Mouse (Mus musculus): ENCODE results near the gene Plekhj1. TPM values are rescaled to one million over a fixed set of nuclear protein-coding genes. Genes with fewer than 3 reads are reported as not detected.
"Not testable (repeated sequence)": the region's sequence is repeated elsewhere in the genome, so short reads cannot be mapped to it uniquely, and the experiment has no call there.

Gene Plekhj1
- polyA plus RNA-seq, 1 experiment: 122 TPM

- peak within 1 kb of the TSS; percentile 75 for H3K27ac ChIP-seq (ENCODE audit: insufficient read depth, low read depth, low read length)
- peak within 1 kb of the TSS; percentile 72 for H3K4me3 ChIP-seq (ENCODE audit: insufficient read depth, low read length)
- H3K4me1 ChIP-seq (ENCODE audit: control insufficient read depth, insufficient read depth, low read length): peaks cover 16% of the 10 kb centered on the region
- no peak for TF ChIP-seq POLR2A (IDR thresholded peaks at IDR 0.05; ENCODE audit: borderline replicate concordance, low read depth, low read length)
- TF ChIP-seq CTCF (IDR thresholded peaks at IDR 0.05; ENCODE audit: low read depth, low read length): no peak
Measured at GRCm38 (mm10) chr10:80826151-80827062, 28.0 kb upstream of the Plekhj1 start, which contains the start of gene Oaz1. Gene Oaz1 (plus strand): TSS chr10:80826656.

GRCm38 (mm10) chr10:80824827-80825226 lies 26.4 kb upstream of the Plekhj1 start:
- peak overlapping the region; percentile 84 for H3K27ac ChIP-seq (ENCODE audit: insufficient read depth, low read depth, low read length)
- peaks cover 16% of the 10 kb centered on the region for H3K4me1 ChIP-seq (ENCODE audit: control insufficient read depth, insufficient read depth, low read length)
- TF ChIP-seq CTCF (IDR thresholded peaks at IDR 0.05; ENCODE audit: low read depth, low read length) (no peak), POLR2A (IDR thresholded peaks at IDR 0.05; ENCODE audit: borderline replicate concordance, low read depth, low read length) (no peak)
- H3K4me3 ChIP-seq (ENCODE audit: insufficient read depth, low read length): no peak overlapping the region

- H3K4me3 ChIP-seq (ENCODE audit: insufficient read depth, low read length): peak overlapping the region; percentile 16
- H3K4me1 ChIP-seq (ENCODE audit: control insufficient read depth, insufficient read depth, low read length): peaks cover 16% of the 10 kb centered on the region
- H3K27ac ChIP-seq (ENCODE audit: insufficient read depth, low read depth, low read length): peak overlapping the region; percentile 84
- TF ChIP-seq CTCF (IDR thresholded peaks at IDR 0.05; ENCODE audit: low read depth, low read length) (no peak), POLR2A (IDR thresholded peaks at IDR 0.05; ENCODE audit: borderline replicate concordance, low read depth, low read length) (no peak)
Measured at GRCm38 (mm10) chr10:80823847-80824643, 25.6 kb upstream of the Plekhj1 start.

GRCm38 (mm10) chr10:80823316-80823715 lies 24.9 kb upstream of the Plekhj1 start:
- Histone ChIP-seq H3K27ac (ENCODE audit: insufficient read depth, low read depth, low read length) (peak overlapping the region; percentile 84), H3K4me3 (ENCODE audit: insufficient read depth, low read length) (no peak overlapping the region), H3K4me1 (ENCODE audit: control insufficient read depth, insufficient read depth, low read length) (peaks cover 16% of the 10 kb centered on the region)
- TF ChIP-seq POLR2A (IDR thresholded peaks at IDR 0.05; ENCODE audit: borderline replicate concordance, low read depth, low read length): no peak
- no peak for TF ChIP-seq CTCF (IDR thresholded peaks at IDR 0.05; ENCODE audit: low read depth, low read length)

- Histone ChIP-seq H3K4me3 (ENCODE audit: insufficient read depth, low read length) (no peak overlapping the region), H3K4me1 (ENCODE audit: control insufficient read depth, insufficient read depth, low read length) (peaks cover 16% of the 10 kb centered on the region), H3K27ac (ENCODE audit: insufficient read depth, low read depth, low read length) (no peak overlapping the region)
- no peak for TF ChIP-seq POLR2A (IDR thresholded peaks at IDR 0.05; ENCODE audit: borderline replicate concordance, low read depth, low read length)
- TF ChIP-seq CTCF (IDR thresholded peaks at IDR 0.05; ENCODE audit: low read depth, low read length): no peak
Measured at GRCm38 (mm10) chr10:80822528-80822927, 24.1 kb upstream of the Plekhj1 start.

GRCm38 (mm10) chr10:80821991-80822390 lies 23.6 kb upstream of the Plekhj1 start:
- Histone ChIP-seq H3K27ac (ENCODE audit: insufficient read depth, low read depth, low read length) (no peak overlapping the region), H3K4me1 (ENCODE audit: control insufficient read depth, insufficient read depth, low read length) (peaks cover 16% of the 10 kb centered on the region), H3K4me3 (ENCODE audit: insufficient read depth, low read length) (no peak overlapping the region)
- TF ChIP-seq POLR2A (IDR thresholded peaks at IDR 0.05; ENCODE audit: borderline replicate concordance, low read depth, low read length) (no peak), CTCF (IDR thresholded peaks at IDR 0.05; ENCODE audit: low read depth, low read length) (no peak)

GRCm38 (mm10) chr10:80819406-80819805 lies 21.0 kb upstream of the Plekhj1 start:
- TF ChIP-seq POLR2A (IDR thresholded peaks at IDR 0.05; ENCODE audit: borderline replicate concordance, low read depth, low read length) (no peak), CTCF (IDR thresholded peaks at IDR 0.05; ENCODE audit: low read depth, low read length) (no peak)
- Histone ChIP-seq H3K4me1 (ENCODE audit: control insufficient read depth, insufficient read depth, low read length) (peaks cover 9% of the 10 kb centered on the region), H3K4me3 (ENCODE audit: insufficient read depth, low read length) (no peak overlapping the region), H3K27ac (ENCODE audit: insufficient read depth, low read depth, low read length) (no peak overlapping the region)

- no peak overlapping the region for H3K27ac ChIP-seq (ENCODE audit: insufficient read depth, low read depth, low read length)
- H3K4me3 ChIP-seq (ENCODE audit: insufficient read depth, low read length): no peak overlapping the region
Measured at GRCm38 (mm10) chr10:80818599-80819281, 20.3 kb upstream of the Plekhj1 start.

GRCm38 (mm10) chr10:80817955-80818354 lies 19.5 kb upstream of the Plekhj1 start:
- not testable (repeated sequence) for H3K4me3 ChIP-seq (ENCODE audit: insufficient read depth, low read length); H3K4me1 ChIP-seq (ENCODE audit: control insufficient read depth, insufficient read depth, low read length); H3K27ac ChIP-seq (ENCODE audit: insufficient read depth, low read depth, low read length)

More at GRCm38 (mm10) chr10:80818599-80819281, 20.3 kb upstream of the Plekhj1 start:
- H3K4me1 ChIP-seq (ENCODE audit: control insufficient read depth, insufficient read depth, low read length): peaks cover 4% of the 10 kb centered on the region; the same call in 1 of the 2 replicates
- TF ChIP-seq POLR2A (IDR thresholded peaks at IDR 0.05; ENCODE audit: borderline replicate concordance, low read depth, low read length) (no peak), CTCF (IDR thresholded peaks at IDR 0.05; ENCODE audit: low read depth, low read length) (no peak)

All from bone marrow macrophage, adult 2 months (primary cell).